Mouse (Mus musculus) large intestine, adult 2 months (tissue): ENCODE results near the gene Tkt. TPM values are rescaled to one million over a fixed set of nuclear protein-coding genes. Genes with fewer than 3 reads are reported as not detected.
"Not testable (repeated sequence)": the region's sequence is repeated elsewhere in the genome, so short reads cannot be mapped to it uniquely, and the experiment has no call there.

ENCODE experiments used
- DNase-seq: peaks from one replicate; pipeline ENCODE4 v3.0.0-alpha.2; 2012; ENCODE audit warnings: low read depth, low spot score
- WGBS: fragments of 180-500 bp; shearing (Covaris S2); methylation state at CpG from one replicate; pipeline ENCODE4 v1.1.7; 2018; 5-methylcytosine and 5-hydroxymethylcytosine counted together
- polyA plus RNA-seq: library from polyadenylated mRNA; depleted of rRNA; stranded (reverse); fragments of >200 nt; gene quantifications from 2 replicates; pipeline ENCODE4 v1.2.3, GENCODE M21; 2012; rRNA removed

The Tkt gene
- polyA plus RNA-seq = 430 and 557 TPM in 2 replicates

GRCm38 (mm10) chr14:30548131-30548720, at the start of gene Tkt:
Gene Tkt (plus strand): TSS chr14:30548359.
- DNase-seq = peak; percentile 38
- WGBS = 13% methylated on average over 8 of the region's 8 CpGs

- DNase-seq = no peak
- WGBS = 89% methylated on average over 5 of the region's 5 CpGs
Observed at GRCm38 (mm10) chr14:30504990-30505389, 43.2 kb upstream of the Tkt start.

GRCm38 (mm10) chr14:30510214-30510763, 37.9 kb upstream of the Tkt start:
- no peak for DNase-seq
- WGBS = 90% methylated on average over 6 of the region's 6 CpGs

- no peak for DNase-seq
- 78% methylated on average over 5 of the region's 5 CpGs for WGBS
Observed at GRCm38 (mm10) chr14:30512896-30513295, 35.3 kb upstream of the Tkt start.

- WGBS = 82% methylated on average over 13 of the region's 13 CpGs
- no peak for DNase-seq
Observed at GRCm38 (mm10) chr14:30515931-30516723, 32.0 kb upstream of the Tkt start.

- 91% methylated on average over 5 of the region's 5 CpGs for WGBS
- no peak for DNase-seq
Observed at GRCm38 (mm10) chr14:30519323-30519722, 28.8 kb upstream of the Tkt start.

GRCm38 (mm10) chr14:30523356-30523755, 24.8 kb upstream of the Tkt start:
- WGBS = 80% methylated on average over 6 of the region's 6 CpGs

GRCm38 (mm10) chr14:30528392-30528791, 19.8 kb upstream of the Tkt start:
- no peak for DNase-seq
- WGBS = 88% methylated on average over 10 of the region's 10 CpGs

More at GRCm38 (mm10) chr14:30523356-30523755, 24.8 kb upstream of the Tkt start:
- DNase-seq = no peak

- 84% methylated on average over 5 of the region's 5 CpGs for WGBS
- no peak for DNase-seq
Observed at GRCm38 (mm10) chr14:30528961-30529360, 19.2 kb upstream of the Tkt start.

- 94% methylated on average over 12 of the region's 12 CpGs for WGBS
- no peak for DNase-seq
Observed at GRCm38 (mm10) chr14:30529454-30529853, 18.7 kb upstream of the Tkt start.

GRCm38 (mm10) chr14:30530726-30531269, 17.4 kb upstream of the Tkt start:
- WGBS = 55% methylated on average over 8 of the region's 8 CpGs
- no peak for DNase-seq

GRCm38 (mm10) chr14:30531431-30531830, 16.7 kb upstream of the Tkt start:
- 80% methylated on average over 5 of the region's 5 CpGs for WGBS
- no peak for DNase-seq

- no peak for DNase-seq
- 64% methylated on average over 6 of the region's 6 CpGs for WGBS
Observed at GRCm38 (mm10) chr14:30531896-30532295, 16.3 kb upstream of the Tkt start.

GRCm38 (mm10) chr14:30533780-30534450, 14.2 kb upstream of the Tkt start:
- 49% methylated on average over 6 of the region's 6 CpGs for WGBS
- DNase-seq = no peak

GRCm38 (mm10) chr14:30541541-30541940, 6.6 kb upstream of the Tkt start:
- DNase-seq = no peak
- 73% methylated on average over 10 of the region's 10 CpGs for WGBS

GRCm38 (mm10) chr14:30543331-30543730, 4.8 kb upstream of the Tkt start:
- 91% methylated on average over 5 of the region's 5 CpGs for WGBS
- not testable (repeated sequence) for DNase-seq

- DNase-seq = peak; percentile 82
- WGBS = under 1% methylated on average over 65 of the region's 69 CpGs
Observed at GRCm38 (mm10) chr14:30548965-30549776, 1.0 kb downstream of the Tkt start.

- WGBS = 2% methylated on average over 10 of the region's 10 CpGs
- no peak for DNase-seq
Observed at GRCm38 (mm10) chr14:30549777-30550149, 1.6 kb downstream of the Tkt start.
